Mouse (Mus musculus) midbrain, postnatal 0 days (tissue): ENCODE data around the gene Smc5. TPM values are rescaled to one million over a fixed set of nuclear protein-coding genes. Genes with fewer than 3 reads are reported as not detected.

Experiments
- ATAC-seq: fragments of 200-750 bp; cut with Nextera tagmentation; 2 replicates; pipeline ENCODE4 v1.8.0; 2017; ENCODE audit warnings: moderate number of reproducible peaks, mild to moderate bottlenecking, moderate TSS enrichment, moderate library complexity; ENCODE audit not compliant: low FRiP score
- DNase-seq: peaks from one replicate; pipeline ENCODE4 v3.0.0-alpha.2; 2015; ENCODE audit warnings: low spot score
- H3K27ac ChIP-seq: fragments of 300-500 bp; sonication (generic); 2 replicates; pipeline ENCODE4 v1.5.1; 2014; ENCODE audit warnings: low read depth, mild to moderate bottlenecking, low read length, mixed read lengths
- H3K27me3 ChIP-seq: fragments of 300-500 bp; sonication (generic); 2 replicates; pipeline ENCODE4 v1.6.1; 2014; ENCODE audit warnings: low read length, control low read depth, mixed read lengths; ENCODE audit not compliant: insufficient read depth
- H3K36me3 ChIP-seq: fragments of 300-500 bp; sonication (generic); 2 replicates; pipeline ENCODE4 v1.6.1; 2014; ENCODE audit warnings: low read length, control low read depth, mixed read lengths; ENCODE audit not compliant: insufficient read depth
- H3K4me1 ChIP-seq: fragments of 300-500 bp; sonication (generic); 2 replicates; pipeline ENCODE4 v1.6.1; 2014; ENCODE audit warnings: mild to moderate bottlenecking, control low read depth, antibody characterized with exemption, low read length, mixed read lengths; ENCODE audit not compliant: insufficient read depth
- H3K4me2 ChIP-seq: fragments of 300-500 bp; sonication (generic); 2 replicates; pipeline ENCODE4 v1.6.1; 2014; ENCODE audit warnings: low read depth, mild to moderate bottlenecking, low read length, mixed read lengths; ENCODE audit not compliant: poor library complexity, severe bottlenecking
- H3K4me3 ChIP-seq: fragments of 300-500 bp; sonication (generic); 2 replicates; pipeline ENCODE4 v1.5.1; 2014; ENCODE audit warnings: low read depth, mild to moderate bottlenecking, low read length, moderate library complexity
- H3K9ac ChIP-seq: fragments of 300-500 bp; sonication (generic); replicated peaks from 2 replicates; pipeline ENCODE4 v1.6.1; 2014; ENCODE audit warnings: mild to moderate bottlenecking, low read length, moderate library complexity, mixed read lengths; ENCODE audit not compliant: poor library complexity, severe bottlenecking
- H3K9me3 ChIP-seq: fragments of 300-500 bp; sonication (generic); 2 replicates; pipeline ENCODE4 v1.6.1; 2016; ENCODE audit warnings: low read length, control low read depth
- CTCF ChIP-seq: IDR thresholded peaks from 2 replicates; pipeline ENCODE4 v1.5.1; 2016; ENCODE audit warnings: antibody characterized with exemption, mild to moderate bottlenecking
- WGBS: fragments of 180-500 bp; shearing (Covaris S2); extraction: QIAGEN DNeasy Blood & Tissue Kit; methylation state at CpG from one replicate; pipeline ENCODE4 v1.1.7; 2014; 5-methylcytosine and 5-hydroxymethylcytosine counted together
- polyA plus RNA-seq: library from polyadenylated mRNA; unstranded; fragments of >200 nt; fragmentation: Nextera tagmentation; extraction: Ambion mirVana; gene quantifications from 2 replicates; pipeline ENCODE4 v1.2.1, GENCODE M21; 2015
- total RNA-seq: library from RNA; depleted of rRNA; stranded (reverse); fragments of >200 nt; gene quantifications from 2 replicates; pipeline ENCODE4 v1.2.3, GENCODE M21; 2014

Smc5 gene
- total and polyA plus RNA-seq, 2 experiments from 2014 or later: 19.2 to 20.3 TPM

GRCm38 (mm10) chr19:23203505-23204053, 70.1 kb downstream of the Smc5 start:
- Histone ChIP-seq H3K27ac (no peak overlapping the region), H3K9me3 (no peaks in the 10 kb centered on the region), H3K4me1 (no peaks in the 10 kb centered on the region), H3K27me3 (no peaks in the 10 kb centered on the region), H3K9ac (no peak overlapping the region), H3K36me3 (peaks cover 10% of the 10 kb centered on the region; the same call in 1 of the 2 replicates), H3K4me2 (no peak overlapping the region), H3K4me3 (no peak overlapping the region)
- ATAC-seq (no peak), DNase-seq (no peak)
- WGBS: 94% methylated on average over 3 of the region's 3 CpGs
- TF ChIP-seq CTCF: no peak

- no peaks in the 10 kb centered on the region for H3K9me3 ChIP-seq
- H3K4me1 ChIP-seq: no peaks in the 10 kb centered on the region
- DNase-seq (no peak), ATAC-seq (no peak)
- peaks cover 7% of the 10 kb centered on the region; the same call in 1 of the 2 replicates for H3K36me3 ChIP-seq
- TF ChIP-seq CTCF: no peak
- no peak overlapping the region for H3K4me2 ChIP-seq
- 94% methylated on average over 5 of the region's 5 CpGs for WGBS
- H3K4me3 ChIP-seq: no peak overlapping the region
- H3K27ac ChIP-seq: no peak overlapping the region
- H3K9ac ChIP-seq: no peak overlapping the region
- no peaks in the 10 kb centered on the region for H3K27me3 ChIP-seq
Observed at GRCm38 (mm10) chr19:23202106-23202505, 71.6 kb downstream of the Smc5 start.

- ATAC-seq (no peak), DNase-seq (no peak)
- no peak overlapping the region for H3K4me3 ChIP-seq
- no peaks in the 10 kb centered on the region for H3K27me3 ChIP-seq
- TF ChIP-seq CTCF: no peak
- H3K9ac ChIP-seq: no peak overlapping the region
- whole genome bisulfite sequencing: 71% methylated on average over 3 of the region's 3 CpGs
- H3K4me1 ChIP-seq: no peaks in the 10 kb centered on the region
- no peaks in the 10 kb centered on the region for H3K36me3 ChIP-seq
- no peak overlapping the region for H3K27ac ChIP-seq
- no peak overlapping the region for H3K4me2 ChIP-seq
- no peaks in the 10 kb centered on the region for H3K9me3 ChIP-seq
Observed at GRCm38 (mm10) chr19:23193076-23193475, 80.6 kb downstream of the Smc5 start.

GRCm38 (mm10) chr19:23191486-23191885, 82.2 kb downstream of the Smc5 start:
- no peak overlapping the region for H3K4me3 ChIP-seq
- H3K27ac ChIP-seq: no peak overlapping the region
- no peaks in the 10 kb centered on the region for H3K9me3 ChIP-seq
- no peak for DNase-seq
- no peak overlapping the region for H3K4me2 ChIP-seq
- no peak overlapping the region for H3K9ac ChIP-seq
- H3K27me3 ChIP-seq: no peaks in the 10 kb centered on the region
- TF ChIP-seq CTCF: no peak
- 91% methylated on average over 6 of the region's 6 CpGs for whole genome bisulfite sequencing
- ATAC-seq: no peak
- H3K36me3 ChIP-seq: no peaks in the 10 kb centered on the region
- no peaks in the 10 kb centered on the region for H3K4me1 ChIP-seq

- no peak overlapping the region for H3K27ac ChIP-seq
- no peak for TF ChIP-seq CTCF
- no peak overlapping the region for H3K4me3 ChIP-seq
- H3K9ac ChIP-seq: no peak overlapping the region
- ATAC-seq (no peak), DNase-seq (no peak)
- no peak overlapping the region for H3K4me2 ChIP-seq
- H3K4me1 ChIP-seq: no peaks in the 10 kb centered on the region
- no peaks in the 10 kb centered on the region for H3K9me3 ChIP-seq
- no peaks in the 10 kb centered on the region for H3K36me3 ChIP-seq
- WGBS: 96% methylated on average over 1 of the region's 1 CpGs
- H3K27me3 ChIP-seq: no peaks in the 10 kb centered on the region
Observed at GRCm38 (mm10) chr19:23189744-23190143, 84.0 kb downstream of the Smc5 start.

- no peak for TF ChIP-seq CTCF
- ATAC-seq (no peak), DNase-seq (no peak)
- Histone ChIP-seq H3K4me2 (no peak overlapping the region), H3K4me1 (no peaks in the 10 kb centered on the region), H3K9me3 (no peaks in the 10 kb centered on the region), H3K9ac (no peak overlapping the region), H3K36me3 (no peaks in the 10 kb centered on the region), H3K27ac (no peak overlapping the region), H3K27me3 (no peaks in the 10 kb centered on the region), H3K4me3 (no peak overlapping the region)
- 95% methylated on average over 7 of the region's 7 CpGs for WGBS
Observed at GRCm38 (mm10) chr19:23188986-23189385, 84.7 kb downstream of the Smc5 start.
